Mouse (Mus musculus): ENCODE measurements around the gene Colec11. TPM values are rescaled to one million over a fixed set of nuclear protein-coding genes. Genes with fewer than 3 reads are reported as not detected.

Gene Colec11
- polyA plus RNA-seq (2014; fragmentation: Illumina TruSeq; extraction: RNeasy Lipid Tissue Mini Kit (QIAGEN cat#74804); ENCODE audit: low replicate concordance): not detected

DNA sequence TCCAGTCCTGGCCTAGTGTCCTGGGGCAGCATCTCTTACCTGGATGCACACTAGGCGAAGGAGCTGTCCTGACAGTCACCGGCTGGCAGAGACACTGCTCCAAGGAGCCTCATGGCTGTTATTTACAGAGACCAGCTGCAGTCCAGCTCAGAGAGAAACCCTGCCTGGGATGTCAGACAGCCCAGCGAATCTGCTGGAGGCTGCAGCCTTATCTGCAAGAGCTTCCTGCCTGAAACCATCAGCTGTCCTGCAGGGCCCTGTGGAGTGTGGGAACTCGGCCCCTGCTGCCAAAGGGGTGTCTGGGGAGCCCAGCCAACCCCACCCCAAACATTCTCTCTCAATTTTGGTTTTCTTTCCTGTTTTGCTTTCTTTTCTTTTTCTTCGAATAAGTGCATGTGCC lies at the start of gene Colec11:
Gene Colec11 (minus strand): TSS at position 183 of the 400 bp plus-strand sequence.

DNA sequence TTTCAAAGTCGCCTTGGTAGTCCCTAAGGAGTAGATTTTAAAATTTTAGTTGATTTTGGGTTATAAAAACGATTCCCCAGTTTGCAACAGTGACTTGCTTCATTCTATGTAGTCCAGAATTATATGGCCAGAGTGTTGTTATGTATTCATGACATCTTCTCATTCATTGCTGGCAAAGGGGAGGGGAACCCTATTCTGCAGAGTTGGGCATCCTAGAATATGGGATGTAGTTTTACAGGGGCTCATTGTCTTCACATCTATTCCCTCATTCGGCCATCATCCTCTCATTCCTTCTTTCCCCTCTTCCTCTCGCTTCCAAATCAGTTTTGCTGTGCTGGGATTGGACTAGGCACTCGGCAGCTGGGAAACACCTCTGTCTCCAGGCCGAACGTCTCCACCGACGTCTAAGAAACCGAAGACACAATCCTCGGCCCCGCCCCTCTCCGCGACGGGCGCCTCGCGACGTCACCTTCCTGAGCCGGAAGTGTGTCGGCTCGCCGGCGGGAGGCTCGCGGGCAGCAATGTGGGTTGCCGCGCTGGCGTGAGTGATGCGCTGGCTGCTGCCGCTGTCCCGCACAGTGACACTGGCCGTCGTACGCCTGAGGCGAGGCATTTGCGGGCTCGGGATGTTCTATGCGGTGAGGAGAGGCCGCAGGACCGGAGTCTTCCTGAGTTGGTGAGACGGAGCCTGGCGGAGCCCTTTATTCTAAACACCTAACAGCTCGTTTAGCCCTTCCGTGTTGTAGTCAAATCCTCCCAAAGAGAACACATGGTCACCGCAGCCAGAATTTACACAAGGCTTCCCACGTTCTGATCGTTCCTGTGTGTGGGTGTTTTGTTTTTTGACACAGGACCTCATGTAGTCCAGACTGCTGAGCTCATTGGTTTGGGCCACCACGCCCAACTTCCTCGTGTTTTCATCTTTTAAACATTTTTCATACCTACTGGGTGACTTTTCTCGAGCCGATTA lies 26.2 kb upstream of the Colec11 start, which contains the start of gene Rnaseh1:
Gene Rnaseh1 (plus strand): TSS at position 462 of the 970 bp plus-strand sequence.

DNA sequence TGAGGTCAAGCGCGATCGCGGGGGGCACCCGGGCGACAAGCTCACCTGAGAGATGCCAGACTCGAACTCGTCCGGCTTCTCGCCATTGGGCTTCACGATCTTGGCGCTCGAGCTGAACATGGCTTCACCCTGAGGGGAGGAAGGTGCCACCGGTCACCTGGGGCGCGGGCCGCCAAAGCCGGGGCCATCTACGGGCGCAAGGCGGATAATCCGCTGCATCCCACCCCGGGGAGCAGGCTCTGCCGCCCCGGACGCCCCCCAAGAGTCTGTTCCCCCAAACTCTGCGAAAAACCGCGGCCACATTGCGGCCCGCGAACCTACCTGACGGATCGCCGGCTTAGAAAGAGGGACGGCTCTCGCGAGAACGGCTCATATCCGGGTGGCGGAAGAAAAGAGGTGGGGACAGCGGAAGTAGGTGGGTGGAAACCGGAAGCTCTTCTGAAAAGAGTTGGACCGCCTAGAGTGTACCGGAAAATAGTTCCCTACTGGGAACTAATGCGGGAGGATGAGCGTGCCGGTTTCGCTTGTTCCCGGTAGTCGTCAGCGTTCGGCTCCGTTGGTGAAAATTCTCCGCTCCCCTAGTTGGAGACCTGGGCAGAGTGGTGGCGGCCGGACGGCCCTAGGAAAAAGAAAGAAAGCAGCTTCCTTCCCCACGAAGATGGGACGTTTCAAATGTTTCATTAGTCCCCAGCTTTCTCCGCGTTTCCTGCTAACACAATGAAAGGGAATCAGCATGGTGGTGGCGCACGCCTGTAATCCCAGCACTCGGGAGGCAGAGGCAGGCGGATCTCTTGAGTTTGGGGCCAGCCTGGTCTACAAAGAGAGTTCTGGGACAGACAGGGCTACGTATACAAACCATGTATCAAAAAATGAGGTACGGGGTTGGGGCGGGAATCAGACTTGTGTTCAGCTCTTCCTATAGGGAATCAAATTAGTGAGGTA lies 12.6 kb upstream of the Colec11 start, which contains the start of gene Rps7:
Gene Rps7 (minus strand): TSS at position 419 of the 942 bp plus-strand sequence.

DNA sequence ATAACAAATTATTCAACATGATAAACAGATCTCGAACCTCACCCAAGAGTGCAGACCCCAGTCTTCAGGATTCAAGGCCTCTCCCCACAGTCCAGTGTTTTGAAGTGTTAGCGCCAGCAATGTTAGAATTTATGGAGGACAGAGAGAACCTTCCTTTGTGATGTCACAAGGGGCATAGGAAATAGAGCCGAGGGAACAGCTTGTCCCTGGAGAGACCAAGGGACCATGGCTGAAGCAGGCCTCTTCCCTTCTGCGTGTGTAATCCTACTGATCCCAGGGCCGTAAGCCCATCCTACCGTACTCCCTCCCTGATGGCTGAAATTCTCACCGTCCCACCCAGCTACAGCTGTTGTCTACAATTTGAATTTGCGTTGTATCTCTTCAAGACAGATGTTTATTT lies 40.8 kb downstream of the Colec11 start, which contains the start of gene Allc:
Gene Allc (minus strand): TSS at position 101 of the 400 bp plus-strand sequence.

DNA sequence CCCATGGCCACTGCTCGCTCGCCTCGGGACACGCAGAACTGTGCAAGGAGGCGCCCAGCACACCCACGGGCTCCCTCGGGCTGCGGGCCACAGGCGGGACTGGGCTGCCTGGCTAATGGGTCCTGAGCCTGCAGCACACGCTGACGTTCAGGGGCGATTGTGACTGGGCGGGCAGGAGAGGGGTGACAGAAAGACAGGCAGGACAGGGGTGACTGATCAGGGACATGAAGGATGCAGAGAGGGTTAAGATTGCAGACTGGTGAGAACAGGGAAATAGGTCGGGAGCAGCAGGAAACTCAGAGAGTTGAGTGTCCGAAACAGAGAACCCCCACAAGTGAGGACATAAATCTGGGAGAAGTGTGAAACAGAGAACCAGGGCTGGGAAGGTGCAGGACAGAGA lies 70.9 kb downstream of the Colec11 start, which contains the start of gene Dcdc2c:
Gene Dcdc2c (minus strand): TSS at position 101 of the 400 bp plus-strand sequence.

Other genes starting within 250 kb of the Colec11 start
- not detected for gene Dcdc2c, start 71.0 kb downstream of the Colec11 start, polyA plus RNA-seq (2014; fragmentation: Illumina TruSeq; extraction: RNeasy Lipid Tissue Mini Kit (QIAGEN cat#74804); ENCODE audit: low replicate concordance)
- gene Allc, start 40.9 kb downstream of the Colec11 start, polyA plus RNA-seq (2014; fragmentation: Illumina TruSeq; extraction: RNeasy Lipid Tissue Mini Kit (QIAGEN cat#74804); ENCODE audit: low replicate concordance): not detected
- 452 TPM for gene Rps7, start 12.6 kb upstream of the Colec11 start, polyA plus RNA-seq (2014; fragmentation: Illumina TruSeq; extraction: RNeasy Lipid Tissue Mini Kit (QIAGEN cat#74804); ENCODE audit: low replicate concordance)
- 0.89 TPM for gene Rnaseh1, start 26.2 kb upstream of the Colec11 start, polyA plus RNA-seq (2014; fragmentation: Illumina TruSeq; extraction: RNeasy Lipid Tissue Mini Kit (QIAGEN cat#74804); ENCODE audit: low replicate concordance)
- gene Adi1, start 51.9 kb upstream of the Colec11 start, polyA plus RNA-seq (2014; fragmentation: Illumina TruSeq; extraction: RNeasy Lipid Tissue Mini Kit (QIAGEN cat#74804); ENCODE audit: low replicate concordance): 44.4 TPM
- gene Trappc12, start 127.1 kb upstream of the Colec11 start, polyA plus RNA-seq (2014; fragmentation: Illumina TruSeq; extraction: RNeasy Lipid Tissue Mini Kit (QIAGEN cat#74804); ENCODE audit: low replicate concordance): 11.2 TPM
- 2.3 TPM for gene Eipr1, start 128.4 kb upstream of the Colec11 start, polyA plus RNA-seq (2014; fragmentation: Illumina TruSeq; extraction: RNeasy Lipid Tissue Mini Kit (QIAGEN cat#74804); ENCODE audit: low replicate concordance)